Mouse (Mus musculus) cortical plate, adult 2 months (tissue): ENCODE results near the gene Stk39.

Experiments
- CTCF ChIP-seq: fragments of 200-500 bp; IDR thresholded peaks from 2 replicates; pipeline ENCODE4 v1.5.1; 2011; ENCODE audit warnings: mild to moderate bottlenecking, control low read depth, low read length; ENCODE audit not compliant: insufficient read depth; ENCODE audit errors: extremely low read depth
- POLR2A ChIP-seq: fragments of 200-500 bp; IDR thresholded peaks from 2 replicates; pipeline ENCODE4 v1.6.1; 2011; ENCODE audit warnings: mild to moderate bottlenecking, low read length, control low read depth; ENCODE audit not compliant: insufficient read depth; ENCODE audit errors: extremely low read depth

- no peak for TF ChIP-seq CTCF
- TF ChIP-seq POLR2A = no peak
Observed at GRCm38 (mm10) chr2:68256472-68256871, 215.6 kb downstream of the Stk39 start.
